In the genomic region with DNA sequence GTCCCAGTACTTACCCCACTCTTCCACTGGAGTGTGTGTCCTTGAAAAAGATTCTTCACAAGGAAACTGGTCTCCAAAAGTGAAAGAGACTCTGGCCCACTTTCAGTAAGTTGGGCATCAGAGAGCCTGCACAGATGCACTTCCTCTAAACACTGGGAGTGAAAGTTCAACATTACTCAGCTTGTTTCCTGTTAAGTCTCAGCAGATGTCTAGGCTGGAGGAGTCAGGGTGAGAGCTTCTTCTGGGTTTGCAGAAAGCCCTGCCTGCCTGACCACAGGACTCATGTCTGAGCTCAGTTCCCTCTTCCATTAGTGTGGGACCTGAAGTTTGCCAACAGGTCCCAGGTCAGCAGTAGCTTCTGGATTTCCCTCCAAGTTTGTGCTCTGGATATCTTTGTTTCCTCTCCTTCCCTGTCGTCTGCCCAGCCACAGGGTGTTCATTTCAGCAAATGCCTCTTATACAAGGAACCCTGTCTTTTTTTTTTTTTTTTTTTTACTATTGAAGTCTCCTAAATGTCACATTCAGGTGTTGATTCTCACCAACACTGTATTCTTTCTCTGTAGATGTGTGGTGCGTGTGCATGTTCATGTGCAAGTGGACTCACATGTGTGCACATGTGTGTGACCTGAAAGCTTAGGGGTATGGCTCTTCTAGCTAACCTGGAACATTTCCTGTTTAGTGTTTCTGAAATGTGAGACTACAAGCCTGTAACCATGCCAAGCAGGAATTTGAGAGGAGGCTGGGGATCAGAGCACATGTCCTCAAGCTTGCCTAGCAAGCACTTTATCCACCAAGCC, we compare ENCODE assay signal across 11 mouse cellular contexts. TPM values are rescaled to one million over a fixed set of nuclear protein-coding genes. Genes with fewer than 3 reads are reported as not detected.
DNase-seq lines count a peak whose midpoint lies in the region; ATAC-seq and TF ChIP-seq lines count a peak whose summit lies in the region.
"Had no signal": no experiment of that assay in that cellular context is flagged by ENCODE, and none has a peak within 500 bp of the region (broad histone marks: within the 10 kb centered on the region; RNA-seq: fewer than 3 reads in every experiment).

Gene Nlrp1b (minus strand): TSS at position 50 of the 797 bp plus-strand sequence.

- no peak within 1 kb of the TSS for H3K9ac ChIP-seq in CH12.LX (ENCODE audit: insufficient read depth, low read depth)
- no peak within 1 kb of the TSS for H3K9ac ChIP-seq in forebrain, embryonic 16.5 days (replicated peaks; ENCODE audit: low read depth, low read length)
- H3K9ac ChIP-seq: hindbrain, embryonic 15.5 days; midbrain, embryonic 12.5 days had no signal

- H3K9me3 ChIP-seq in CH12.LX (replicated peaks; ENCODE audit: low read length), result no peaks in the 10 kb centered on the region
- H3K9me3 ChIP-seq in forebrain, embryonic 16.5 days (ENCODE audit: control insufficient read depth, low read length), result no peaks in the 10 kb centered on the region
- H3K9me3 ChIP-seq: hindbrain, embryonic 15.5 days; midbrain, embryonic 12.5 days had no signal

- H3K4me2 ChIP-seq in CH12.LX (ENCODE audit: insufficient read depth, low read depth, poor library complexity, severe bottlenecking), result peak within 1 kb of the TSS; percentile 48; the same call in 1 of the 2 replicates
- no peak within 1 kb of the TSS for H3K4me2 ChIP-seq in forebrain, embryonic 16.5 days (ENCODE audit: low read length)
- H3K4me2 ChIP-seq: hindbrain, embryonic 15.5 days; midbrain, embryonic 12.5 days had no signal

- TF ChIP-seq CTCF in CH12.LX (conservative IDR thresholded peaks at IDR 0.05 in 1 of 2, IDR thresholded peaks at IDR 0.05 in 1 of 2; ENCODE audit: low read depth in 2 of 2, low read length in 2 of 2), result no peak

- TF ChIP-seq POLR2A in CH12.LX (IDR thresholded peaks at IDR 0.05; ENCODE audit: low read depth, low read length), result no peak

- no peak for ATAC-seq in forebrain, embryonic 16.5 days
- ATAC-seq: Patski had no signal

- dilution Hi-C loops in CH12.LX (cut with MboI; ENCODE audit: extremely low pct_ligation_motif_present, extremely low pct_unique_long_range_greater_than_20kb, low sequenced_read_pairs), result no loop called here

- H3K36me3 ChIP-seq in CH12.LX (replicated peaks in 1 of 2; ENCODE audit: control insufficient read depth in 1 of 2, insufficient read depth in 1 of 2, low read length in 1 of 2) (peaks cover 0 to 21% of the 10 kb centered on the region in 2 experiments), macrophage (ENCODE audit: inconsistent target) (peaks cover 18% of the 10 kb centered on the region; the same call in 1 of the 2 replicates)
- no peaks in the 10 kb centered on the region for H3K36me3 ChIP-seq in forebrain, embryonic 16.5 days (ENCODE audit: control insufficient read depth, insufficient read depth)
- H3K36me3 ChIP-seq: hindbrain, embryonic 15.5 days; midbrain, embryonic 12.5 days had no signal

- peak; percentile 100 for TF ChIP-seq EP300 in CH12.LX (IDR thresholded peaks at IDR 0.05; ENCODE audit: low read length)

- in situ Hi-C loops in CH12.LX (cut with MboI; ENCODE audit: low pct_ligation_motif_present, low pct_unique_long_range_greater_than_20kb, low sequenced_read_pairs), result no loop called here

- TF ChIP-seq RAD21 in CH12.LX (IDR thresholded peaks at IDR 0.05; ENCODE audit: low read depth, low read length), result no peak; the same call in 1 of the 2 replicates

- DNase-seq in kidney, postnatal 36 days, result peak; percentile 9 to 13
- DNase-seq in kidney, postnatal 10 days, result no peak
- peak; percentile 94 for DNase-seq in CH12.LX (ENCODE audit: extremely low read depth)
- DNase-seq in cerebellum, adult 8-10 months, result no peak
- DNase-seq in cerebellum, adult 9-11 months, result no peak

- WGBS in macrophage (ENCODE audit: missing documents), result 46% methylated on average over 2 of the region's 2 CpGs
- WGBS in forebrain, embryonic 16.5 days, result 83% methylated on average over 2 of the region's 2 CpGs

- H3K79me2 ChIP-seq in CH12.LX (replicated peaks; ENCODE audit: control insufficient read depth, extremely low read depth, insufficient read depth, poor library complexity, severe bottlenecking) (no peaks in the 10 kb centered on the region), macrophage (ENCODE audit: inconsistent target) (peaks cover 11% of the 10 kb centered on the region)

- H3K4me3 ChIP-seq in CH12.LX (replicated peaks in 1 of 3; ENCODE audit: low read depth in 2 of 3, low read length in 2 of 3, poor library complexity in 1 of 3), result peak within 1 kb of the TSS in 2 of 3 experiments; percentile 16 to 20
- H3K4me3 ChIP-seq in brown adipose tissue, adult 24 weeks (ENCODE audit: insufficient read depth, low read depth, low read length), result no peak within 1 kb of the TSS
- H3K4me3 ChIP-seq in macrophage (ENCODE audit: inconsistent target), result peak within 1 kb of the TSS; percentile 20
- H3K4me3 ChIP-seq in forebrain, embryonic 16.5 days (replicated peaks; ENCODE audit: low read length), result no peak within 1 kb of the TSS
- H3K4me3 ChIP-seq: hindbrain, embryonic 15.5 days; midbrain, embryonic 12.5 days had no signal

- H3K27me3 ChIP-seq in CH12.LX (replicated peaks), result no peaks in the 10 kb centered on the region
- H3K27me3 ChIP-seq in forebrain, embryonic 16.5 days (replicated peaks; ENCODE audit: control insufficient read depth, insufficient read depth, low read length), result no peaks in the 10 kb centered on the region
- H3K27me3 ChIP-seq: hindbrain, embryonic 15.5 days; midbrain, embryonic 12.5 days; Patski had no signal

- H3K4me1 ChIP-seq in CH12.LX (ENCODE audit: control insufficient read depth in 1 of 2, insufficient read depth in 2 of 2), result peaks cover 16 to 44% of the 10 kb centered on the region in 2 experiments
- peaks cover 6% of the 10 kb centered on the region; the same call in 1 of the 2 replicates for H3K4me1 ChIP-seq in brown adipose tissue, adult 24 weeks (ENCODE audit: control insufficient read depth, insufficient read depth, insufficient read length, low read length)
- H3K4me1 ChIP-seq in forebrain, embryonic 16.5 days (replicated peaks; ENCODE audit: control insufficient read depth, insufficient read depth, low read length), result no peaks in the 10 kb centered on the region
- H3K4me1 ChIP-seq: hindbrain, embryonic 15.5 days; midbrain, embryonic 12.5 days had no signal

- peak within 1 kb of the TSS; percentile 38; the same call in 1 of the 2 replicates for H3K27ac ChIP-seq in CH12.LX (ENCODE audit: insufficient read depth, low read depth)
- H3K27ac ChIP-seq in brown adipose tissue, adult 24 weeks (replicated peaks; ENCODE audit: low read depth, low read length), result peak within 1 kb of the TSS; percentile 70
- peak within 1 kb of the TSS; percentile 93 for H3K27ac ChIP-seq in macrophage
- H3K27ac ChIP-seq in forebrain, embryonic 16.5 days (ENCODE audit: low read length), result no peak within 1 kb of the TSS
- H3K27ac ChIP-seq: hindbrain, embryonic 15.5 days; midbrain, embryonic 12.5 days had no signal

TF ChIP-seq in CH12.LX, 34 proteins besides CTCF, POLR2A, EP300 and RAD21 (continues in another document):
- TF ChIP-seq ELF1 (IDR thresholded peaks at IDR 0.05; ENCODE audit: low read depth, low read length) (peak; percentile 62; the same call in 1 of the 2 replicates), MAFK (IDR thresholded peaks at IDR 0.05; ENCODE audit: insufficient replicate concordance, low read length) (peak; percentile 79), IRF4 (IDR thresholded peaks at IDR 0.05; ENCODE audit: low read depth, low read length) (peak; percentile 99), SIN3A (IDR thresholded peaks at IDR 0.05; ENCODE audit: low read length) (peak; percentile 75), CHD1 (IDR thresholded peaks at IDR 0.05; ENCODE audit: low read depth, low read length) (0 out of 2 replicates have a peak, but pooled peaks have one; percentile 57), MXI1 (IDR thresholded peaks at IDR 0.05; ENCODE audit: low read depth, low read length) (peak; percentile 67; the same call in 1 of the 2 replicates), ZC3H11A (IDR thresholded peaks at IDR 0.05; ENCODE audit: low read depth, low read length) (no peak), E2F4 (IDR thresholded peaks at IDR 0.05; ENCODE audit: insufficient replicate concordance, low read depth, low read length) (no peak), TBP (conservative IDR thresholded peaks at IDR 0.05; ENCODE audit: low read depth, low read length) (peak; percentile 75; the same call in 1 of the 2 replicates), BHLHE40 (IDR thresholded peaks at IDR 0.05; ENCODE audit: low read depth, low read length) (peak; percentile 70), SMC3 (IDR thresholded peaks at IDR 0.05; ENCODE audit: low read depth, low read length) (peak; percentile 21; the same call in 1 of the 2 replicates), KAT2A (IDR thresholded peaks at IDR 0.05; ENCODE audit: insufficient replicate concordance, low read length) (0 out of 2 replicates have a peak, but pooled peaks have one; percentile 43), ZKSCAN1 (IDR thresholded peaks at IDR 0.05; ENCODE audit: borderline replicate concordance, low read depth, low read length) (no peak), JUND (conservative IDR thresholded peaks at IDR 0.05; ENCODE audit: low read depth, low read length) (peak; percentile 96), CHD2 (IDR thresholded peaks at IDR 0.05; ENCODE audit: low read length) (peak; percentile 88), USF1 (IDR thresholded peaks at IDR 0.05; ENCODE audit: low read depth, low read length) (no peak), MAZ (IDR thresholded peaks at IDR 0.05; ENCODE audit: low read depth, low read length) (no peak; the same call in 1 of the 2 replicates), ZMIZ1 (IDR thresholded peaks at IDR 0.05; ENCODE audit: low read depth, low read length) (peak; percentile 64; the same call in 1 of the 2 replicates), PAX5 (IDR thresholded peaks at IDR 0.05; ENCODE audit: low read length) (no peak), HCFC1 (IDR thresholded peaks at IDR 0.05; ENCODE audit: low read depth, low read length) (no peak; the same call in 1 of the 2 replicates), JUN (IDR thresholded peaks at IDR 0.05; ENCODE audit: insufficient read depth, low read depth, low read length) (peak; percentile 92), USF2 (conservative IDR thresholded peaks at IDR 0.05; ENCODE audit: low read depth, low read length) (no peak)

RNA-seq across cellular contexts. Expression of gene Nlrp1b, which starts in this region (rescaled TPM):
- total RNA-seq in CH12.LX (2012; rRNA removed) (0.38 and 0.67 TPM in 2 replicates), CH12.LX (2014; rRNA removed) (0.42 and 0.80 TPM in 2 replicates)
- polyA plus RNA-seq in CH12.LX (2012; ENCODE audit: insufficient read length, low read depth) (1.1 and 1.4 TPM in 2 replicates), macrophage (2018) (9.1 to 16.2 TPM (median 9.4 TPM) in 3 replicates)
- 0.38 and 0.40 TPM in 2 replicates for polyA plus RNA-seq in brown adipose tissue, adult 24 weeks (2012; ENCODE audit: insufficient read depth, insufficient read length, missing spikeins)
- total RNA-seq in macrophage (2018; cell fraction: chromatin; rRNA removed), result 100 to 1,000 TPM; 157 to 533 (median 343) TPM
- total RNA-seq in macrophage (2018; cell fraction: cytosol; rRNA removed), result 10 to 100 TPM in 5 of 26 experiments, 1 to 10 TPM in 21; 2.6 to 16.6 (median 7.0) TPM
- 100 to 1,000 TPM in 17 of 26 experiments, 10 to 100 TPM in 9; 26.3 to 301 (median 122) TPM for total RNA-seq in macrophage (2018; cell fraction: nucleus; rRNA removed)
- not detected in 2 replicates for polyA plus RNA-seq in forebrain, embryonic 16.5 days (2015; fragmentation: Nextera tagmentation; extraction: Ambion mirVana)
- polyA plus RNA-seq: hindbrain, embryonic 15.5 days; midbrain, embryonic 12.5 days; Patski had no signal

Comparison
In these comparisons a context has a peak if more than half of its experiments do, and no peak if none do; other contexts are left out.
1. DNase-seq: peak in kidney, postnatal 36 days (2 of 2) and CH12.LX (single experiment); none in kidney, postnatal 10 days (single experiment), cerebellum, adult 8-10 months (single experiment) and cerebellum, adult 9-11 months (single experiment).
2. H3K4me3 ChIP-seq: peak in CH12.LX (2 of 3) and macrophage (single experiment); none in brown adipose tissue, adult 24 weeks (single experiment) and forebrain, embryonic 16.5 days (single experiment).